Mouse (Mus musculus): ENCODE results near the gene B4galt5. TPM values are rescaled to one million over a fixed set of nuclear protein-coding genes. Genes with fewer than 3 reads are reported as not detected.
A peak's percentile ranks its signal among the peaks of the same experiment; 100 is the strongest.

B4galt5 gene
- polyA plus RNA-seq, 1 experiment from 2014 or later: 58.7 TPM

- CTCF ChIA-PET: no interaction called here
Observed at GRCm38 (mm10) chr2:167318981-167319380, 30.0 kb downstream of the B4galt5 start.

GRCm38 (mm10) chr2:167316724-167317187 is 32.2 kb downstream of the B4galt5 start:
- no peak for ATAC-seq
- CTCF ChIA-PET: no interaction called here
- DNase-seq (ENCODE audit: low read depth, low spot score): no peak
- in situ Hi-C loops (cut with MboI; ENCODE audit: low pct_unique_long_range_greater_than_20kb): no loop called here
- no peak for TF ChIP-seq CTCF (IDR thresholded peaks at IDR 0.05)
- H3K27me3 ChIP-seq: no peaks in the 10 kb centered on the region
- POLR2A ChIA-PET: interaction anchor here (1.0 kb wide), 1 partner anchor 66 kb away, joined by 4 read pairs; no protein-coding TSS in a partner anchor

More at GRCm38 (mm10) chr2:167318981-167319380, 30.0 kb downstream of the B4galt5 start:
- no peaks in the 10 kb centered on the region for H3K27me3 ChIP-seq
- ATAC-seq (no peak), DNase-seq (ENCODE audit: low read depth, low spot score) (no peak)
- POLR2A ChIA-PET: no interaction called here
- in situ Hi-C loops (cut with MboI; ENCODE audit: low pct_unique_long_range_greater_than_20kb): no loop called here
- TF ChIP-seq CTCF (IDR thresholded peaks at IDR 0.05): no peak

GRCm38 (mm10) chr2:167314491-167314890 is 34.5 kb downstream of the B4galt5 start:
- in situ Hi-C loops (cut with MboI; ENCODE audit: low pct_unique_long_range_greater_than_20kb): no loop called here
- DNase-seq (ENCODE audit: low read depth, low spot score) (no peak), ATAC-seq (no peak)
- ChIA-PET POLR2A (interaction anchor here (1.6 kb wide), 1 partner anchor 12 kb away, joined by 5 read pairs; no protein-coding TSS in a partner anchor), CTCF (no interaction called here)
- H3K27me3 ChIP-seq: no peaks in the 10 kb centered on the region
- TF ChIP-seq CTCF (IDR thresholded peaks at IDR 0.05): no peak

- ChIA-PET CTCF (no interaction called here), POLR2A (interaction anchor here (1.6 kb wide), 1 partner anchor 12 kb away, joined by 5 read pairs; no protein-coding TSS in a partner anchor)
- H3K27me3 ChIP-seq: no peaks in the 10 kb centered on the region
- peak; percentile 72 for ATAC-seq
- peak; percentile 86 for DNase-seq (ENCODE audit: low read depth, low spot score)
- in situ Hi-C loops (cut with MboI; ENCODE audit: low pct_unique_long_range_greater_than_20kb): no loop called here
- no peak for TF ChIP-seq CTCF (IDR thresholded peaks at IDR 0.05)
Observed at GRCm38 (mm10) chr2:167313501-167314326, 35.3 kb downstream of the B4galt5 start.

GRCm38 (mm10) chr2:167310121-167310520 is 38.9 kb downstream of the B4galt5 start:
- no peak for TF ChIP-seq CTCF (IDR thresholded peaks at IDR 0.05)
- ATAC-seq (no peak), DNase-seq (ENCODE audit: low read depth, low spot score) (no peak)
- in situ Hi-C loops (cut with MboI; ENCODE audit: low pct_unique_long_range_greater_than_20kb): no loop called here
- CTCF ChIA-PET: interaction anchor here (1.6 kb wide), 1 partner anchor 29 kb away, joined by 3 read pairs; no protein-coding TSS in a partner anchor
- no peaks in the 10 kb centered on the region for H3K27me3 ChIP-seq
- POLR2A ChIA-PET: no interaction called here

GRCm38 (mm10) chr2:167309286-167309685 is 39.7 kb downstream of the B4galt5 start:
- in situ Hi-C loops (cut with MboI; ENCODE audit: low pct_unique_long_range_greater_than_20kb): no loop called here
- TF ChIP-seq CTCF (IDR thresholded peaks at IDR 0.05): no peak
- ATAC-seq (no peak), DNase-seq (ENCODE audit: low read depth, low spot score) (no peak)
- POLR2A ChIA-PET: no interaction called here
- no peaks in the 10 kb centered on the region for H3K27me3 ChIP-seq
- CTCF ChIA-PET: interaction anchor here (1.6 kb wide), 1 partner anchor 28 kb away, joined by 3 read pairs; no protein-coding TSS in a partner anchor

DNA sequence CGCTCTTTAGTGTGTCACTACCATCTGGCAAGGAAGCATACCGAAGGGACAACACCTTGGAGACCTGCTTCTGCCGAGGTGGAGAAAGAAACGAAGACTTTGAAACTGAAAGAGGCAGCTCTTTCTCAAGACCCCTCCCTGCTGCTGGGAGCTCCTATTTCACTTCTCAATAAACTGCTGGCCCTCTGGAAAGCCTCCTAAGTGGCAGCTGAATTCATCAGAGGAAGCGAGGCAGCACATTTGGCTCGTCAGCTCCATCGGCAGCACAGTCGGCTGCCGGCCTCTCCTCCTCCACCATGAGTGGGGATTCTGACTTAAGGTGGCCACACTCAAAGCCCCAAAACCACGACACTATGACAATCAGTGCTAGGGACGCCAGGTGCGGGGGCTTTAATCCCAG is 41.3 kb downstream of the B4galt5 start:
- POLR2A ChIA-PET: interaction anchor here (1.1 kb wide), 1 partner anchor 11 kb away, joined by 3 read pairs; no protein-coding TSS in a partner anchor
- no peaks in the 10 kb centered on the region for H3K27me3 ChIP-seq
- DNase-seq (ENCODE audit: low read depth, low spot score): no peak
- CTCF ChIA-PET: interaction anchor here (1.1 to 1.8 kb wide), 2 partner anchors 13 to 18 kb away, joined by 3 to 4 read pairs; no protein-coding TSS in a partner anchor
- ATAC-seq: no peak
- no peak for TF ChIP-seq CTCF (IDR thresholded peaks at IDR 0.05)
- in situ Hi-C loops (cut with MboI; ENCODE audit: low pct_unique_long_range_greater_than_20kb): no loop called here

GRCm38 (mm10) chr2:167306626-167307541 is 42.1 kb downstream of the B4galt5 start:
- ChIA-PET POLR2A (interaction anchor here (1.1 kb wide), 1 partner anchor 10 kb away, joined by 3 read pairs; no protein-coding TSS in a partner anchor), CTCF (interaction anchor here (0.6 to 1.8 kb wide), 2 partner anchors 19 to 37 kb away, joined by 3 to 4 read pairs; no protein-coding TSS in a partner anchor)
- no peaks in the 10 kb centered on the region for H3K27me3 ChIP-seq
- DNase-seq (ENCODE audit: low read depth, low spot score): no peak
- no peak for ATAC-seq
- in situ Hi-C loops (cut with MboI; ENCODE audit: low pct_unique_long_range_greater_than_20kb): no loop called here
- TF ChIP-seq CTCF (IDR thresholded peaks at IDR 0.05): no peak

GRCm38 (mm10) chr2:167306273-167306594 is 42.7 kb downstream of the B4galt5 start:
- ChIA-PET CTCF (interaction anchor here (1.8 kb wide), 1 partner anchor 20 kb away, joined by 4 read pairs; no protein-coding TSS in a partner anchor), POLR2A (no interaction called here)
- in situ Hi-C loops (cut with MboI; ENCODE audit: low pct_unique_long_range_greater_than_20kb): no loop called here
- TF ChIP-seq CTCF (IDR thresholded peaks at IDR 0.05): no peak
- no peak for ATAC-seq
- no peaks in the 10 kb centered on the region for H3K27me3 ChIP-seq
- no peak for DNase-seq (ENCODE audit: low read depth, low spot score)
